Mouse (Mus musculus): ENCODE results near the gene Ofcc1. TPM values are rescaled to one million over a fixed set of nuclear protein-coding genes. Genes with fewer than 3 reads are reported as not detected.

The Ofcc1 gene
- not detected in 2 replicates for polyA plus RNA-seq (2016; fragmentation: Nextera tagmentation; extraction: Ambion mirVana)

DNA sequence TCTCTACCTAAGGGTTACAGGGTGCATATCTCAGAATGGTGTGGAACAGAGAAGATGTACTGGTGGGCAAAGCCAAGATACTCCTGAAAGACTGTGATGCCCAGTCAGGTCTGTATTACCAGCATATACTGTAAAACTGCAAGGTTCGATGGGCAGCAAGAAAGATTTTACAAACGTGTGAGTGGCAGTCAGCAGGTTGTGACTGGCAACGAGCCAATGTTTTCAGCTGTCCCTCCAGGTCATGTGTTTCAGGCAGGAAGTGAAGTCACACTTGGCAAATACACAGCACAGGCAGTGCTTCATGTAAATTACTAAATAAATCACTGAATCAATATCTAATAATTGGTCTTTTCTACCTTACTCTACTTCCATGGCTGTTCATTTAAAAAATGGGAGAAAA lies at the start of gene Ofcc1:
TSS of gene Ofcc1 (minus strand) at position 163 of the 400 bp plus-strand sequence.
- H3K36me3 ChIP-seq = no peaks in the 10 kb centered on the region

DNA sequence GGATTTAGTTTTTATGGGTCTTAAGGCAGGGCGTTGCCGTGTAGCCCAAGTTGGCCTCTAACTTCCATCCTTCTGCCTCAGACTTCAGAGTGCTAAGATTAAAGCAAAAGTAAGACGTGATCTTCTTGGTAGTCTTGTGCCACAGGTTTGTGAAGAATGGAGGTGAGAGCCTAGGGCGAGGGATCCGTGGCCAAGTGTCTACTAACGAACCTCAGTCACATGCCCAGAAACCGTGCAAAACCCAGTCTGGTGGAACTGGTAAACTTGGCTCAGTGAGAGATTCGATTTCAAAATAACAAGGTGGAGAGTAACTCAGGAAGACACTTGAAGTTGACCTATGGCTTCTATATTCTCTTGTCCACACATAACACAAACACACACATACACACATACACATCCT lies 28.9 kb upstream of the Ofcc1 start:
- no peak overlapping the region for H3K27ac ChIP-seq
- whole genome bisulfite sequencing = 94% methylated on average over 8 of the region's 8 CpGs
- no peak overlapping the region for H3K4me2 ChIP-seq (replicated peaks)
- no peak for ATAC-seq (ENCODE audit: insufficient number of reproducible peaks, insufficient read depth, low FRiP score, low TSS enrichment)
- H3K36me3 ChIP-seq = no peaks in the 10 kb centered on the region
- no peaks in the 10 kb centered on the region for H3K27me3 ChIP-seq
- no peaks in the 10 kb centered on the region for H3K4me1 ChIP-seq
- H3K4me3 ChIP-seq = no peak overlapping the region
- H3K9ac ChIP-seq = no peak overlapping the region
- H3K9me3 ChIP-seq = no peaks in the 10 kb centered on the region

More for the DNA sequence above, at the start of gene Ofcc1:
- no peak within 1 kb of the TSS for H3K4me3 ChIP-seq
- no peak for ATAC-seq (ENCODE audit: insufficient number of reproducible peaks, insufficient read depth, low FRiP score, low TSS enrichment)
- H3K9ac ChIP-seq = no peak within 1 kb of the TSS
- 62% methylated on average over 3 of the region's 3 CpGs for WGBS
- no peak within 1 kb of the TSS for H3K27ac ChIP-seq
- H3K4me1 ChIP-seq = peaks cover 5% of the 10 kb centered on the region; the same call in 1 of the 2 replicates
- no peaks in the 10 kb centered on the region for H3K9me3 ChIP-seq
- H3K27me3 ChIP-seq = no peaks in the 10 kb centered on the region
- no peak within 1 kb of the TSS for H3K4me2 ChIP-seq (replicated peaks)

DNA sequence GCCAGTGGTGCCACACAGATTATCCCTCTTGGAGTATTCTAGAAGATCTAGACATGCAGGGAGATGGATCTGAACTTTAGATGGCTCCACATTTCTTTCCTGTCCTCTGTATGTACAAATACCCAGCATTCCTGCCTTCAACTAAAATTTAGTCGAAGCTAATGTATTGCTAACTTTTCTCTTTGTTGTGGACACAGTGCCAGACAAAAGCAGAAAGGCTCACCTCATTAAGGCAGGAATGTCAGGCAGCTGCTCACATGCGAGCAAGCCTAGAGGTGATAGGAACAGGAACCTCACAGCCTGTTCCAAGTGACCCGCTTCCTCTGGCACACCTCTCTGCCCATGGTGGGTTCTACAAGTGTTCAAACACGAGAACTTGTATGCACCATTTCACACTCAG lies 26.2 kb upstream of the Ofcc1 start:
- no peaks in the 10 kb centered on the region for H3K27me3 ChIP-seq
- H3K4me1 ChIP-seq = 0 out of 2 replicates have a peak, but pooled peaks cover 6% of the 10 kb centered on the region
- no peaks in the 10 kb centered on the region for H3K36me3 ChIP-seq
- no peaks in the 10 kb centered on the region for H3K9me3 ChIP-seq
- no peak overlapping the region for H3K27ac ChIP-seq
- no peak overlapping the region for H3K4me2 ChIP-seq (replicated peaks)
- H3K4me3 ChIP-seq = no peak overlapping the region
- WGBS = 60% methylated on average over 4 of the region's 4 CpGs
- ATAC-seq (ENCODE audit: insufficient number of reproducible peaks, insufficient read depth, low FRiP score, low TSS enrichment) = no peak
- no peak overlapping the region for H3K9ac ChIP-seq

DNA sequence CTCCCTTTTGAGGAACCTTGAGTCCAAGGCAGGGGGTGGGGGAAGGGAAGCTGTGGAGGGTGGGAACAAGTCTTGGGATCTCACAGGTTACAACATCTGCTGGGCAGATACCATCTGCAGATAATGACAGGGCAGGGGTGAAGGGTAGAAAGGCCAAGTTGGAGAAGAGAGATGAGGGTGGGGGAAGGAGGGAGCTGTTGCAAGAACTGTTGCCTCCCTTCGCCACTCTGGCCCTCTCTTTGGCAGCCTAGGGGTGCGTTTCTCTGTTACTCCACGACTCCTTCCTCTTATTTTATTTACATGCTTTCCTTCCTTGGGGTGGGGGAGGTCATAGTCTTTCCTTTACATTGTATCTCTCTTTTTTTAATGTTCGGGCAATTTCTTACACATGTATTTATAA lies 23.7 kb upstream of the Ofcc1 start:
- WGBS = 48% methylated on average over 4 of the region's 4 CpGs
- H3K9ac ChIP-seq = no peak overlapping the region
- no peaks in the 10 kb centered on the region for H3K27me3 ChIP-seq
- ATAC-seq (ENCODE audit: insufficient number of reproducible peaks, insufficient read depth, low FRiP score, low TSS enrichment) = no peak
- H3K4me1 ChIP-seq = 0 out of 2 replicates have a peak, but pooled peaks cover 6% of the 10 kb centered on the region
- H3K4me3 ChIP-seq = no peak overlapping the region
- no peaks in the 10 kb centered on the region for H3K9me3 ChIP-seq
- no peak overlapping the region for H3K4me2 ChIP-seq (replicated peaks)
- no peaks in the 10 kb centered on the region for H3K36me3 ChIP-seq
- H3K27ac ChIP-seq = no peak overlapping the region

- WGBS = 65% methylated on average over 5 of the region's 5 CpGs
- H3K36me3 ChIP-seq = no peaks in the 10 kb centered on the region
- no peak for ATAC-seq (ENCODE audit: insufficient number of reproducible peaks, insufficient read depth, low FRiP score, low TSS enrichment)
- no peak overlapping the region for H3K4me2 ChIP-seq (replicated peaks)
- H3K9ac ChIP-seq = no peak overlapping the region
- no peak overlapping the region for H3K4me3 ChIP-seq
- no peaks in the 10 kb centered on the region for H3K4me1 ChIP-seq
- H3K9me3 ChIP-seq = no peaks in the 10 kb centered on the region
- H3K27ac ChIP-seq = no peak overlapping the region
- H3K27me3 ChIP-seq = no peaks in the 10 kb centered on the region
These were observed 15.5 kb upstream of the Ofcc1 start for GRCm38 (mm10) chr13:40376773-40377172.

DNA sequence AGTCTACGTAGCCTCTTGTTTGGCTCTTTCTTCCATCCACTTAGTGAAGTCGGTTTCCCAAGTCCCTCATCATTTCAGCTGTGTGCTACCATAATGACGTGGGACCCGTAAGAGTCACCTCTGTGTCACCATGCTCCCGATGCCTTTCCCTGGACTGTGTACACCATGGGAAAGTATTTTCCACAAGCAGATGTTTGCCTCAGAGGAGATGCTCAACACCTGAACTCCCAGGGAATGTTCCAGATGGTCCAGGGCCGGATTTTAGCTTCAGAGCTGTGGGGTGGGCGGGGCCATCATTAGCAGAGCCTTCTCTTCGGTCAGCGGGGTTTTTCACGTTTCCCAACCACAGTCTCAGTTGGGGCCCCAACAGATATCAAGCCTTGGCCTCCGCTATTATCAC lies 5.5 kb upstream of the Ofcc1 start:
- no peaks in the 10 kb centered on the region for H3K36me3 ChIP-seq
- H3K4me3 ChIP-seq = no peak overlapping the region
- no peak overlapping the region for H3K27ac ChIP-seq
- no peak for ATAC-seq (ENCODE audit: insufficient number of reproducible peaks, insufficient read depth, low FRiP score, low TSS enrichment)
- no peak overlapping the region for H3K9ac ChIP-seq
- H3K4me1 ChIP-seq = no peaks in the 10 kb centered on the region
- no peak overlapping the region for H3K4me2 ChIP-seq (replicated peaks)
- H3K9me3 ChIP-seq = no peaks in the 10 kb centered on the region
- 86% methylated on average over 11 of the region's 11 CpGs for WGBS
- H3K27me3 ChIP-seq = no peaks in the 10 kb centered on the region

GRCm38 (mm10) chr13:40364855-40365254 lies 3.6 kb upstream of the Ofcc1 start:
- no peak for ATAC-seq (ENCODE audit: insufficient number of reproducible peaks, insufficient read depth, low FRiP score, low TSS enrichment)
- Histone ChIP-seq H3K27me3 (no peaks in the 10 kb centered on the region), H3K9ac (no peak overlapping the region), H3K27ac (no peak overlapping the region), H3K4me2 (replicated peaks) (no peak overlapping the region), H3K4me1 (peaks cover 5% of the 10 kb centered on the region; the same call in 1 of the 2 replicates), H3K36me3 (no peaks in the 10 kb centered on the region), H3K9me3 (no peaks in the 10 kb centered on the region), H3K4me3 (no peak overlapping the region)
- WGBS = 48% methylated on average over 4 of the region's 4 CpGs

DNA sequence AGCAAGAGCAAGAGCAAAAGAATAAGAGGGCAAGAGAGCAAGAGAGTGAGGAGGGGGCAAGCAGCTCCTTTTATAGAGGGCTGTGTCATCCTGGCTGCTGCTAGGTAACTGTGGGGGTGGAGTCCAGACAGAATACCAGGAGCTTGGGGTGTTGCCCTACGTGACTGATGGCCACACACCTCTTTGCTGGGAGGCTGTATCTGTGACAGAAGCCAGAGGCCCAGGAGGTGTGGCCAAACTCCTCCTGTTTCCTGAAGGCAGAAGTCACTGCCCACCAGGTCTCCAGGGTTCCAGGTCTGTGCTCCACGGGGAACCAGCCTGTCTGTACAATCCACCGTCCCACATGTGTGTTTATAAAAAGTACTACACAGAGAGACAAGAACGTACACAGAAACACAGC lies 558 bp downstream of the Ofcc1 start:
- no peak overlapping the region for H3K4me2 ChIP-seq (replicated peaks)
- WGBS = 44% methylated on average over 4 of the region's 4 CpGs
- no peaks in the 10 kb centered on the region for H3K36me3 ChIP-seq
- peaks cover 5% of the 10 kb centered on the region; the same call in 1 of the 2 replicates for H3K4me1 ChIP-seq
- H3K9me3 ChIP-seq = no peaks in the 10 kb centered on the region
- no peak overlapping the region for H3K9ac ChIP-seq
- no peak overlapping the region for H3K27ac ChIP-seq
- ATAC-seq (ENCODE audit: insufficient number of reproducible peaks, insufficient read depth, low FRiP score, low TSS enrichment) = no peak
- H3K4me3 ChIP-seq = no peak overlapping the region
- no peaks in the 10 kb centered on the region for H3K27me3 ChIP-seq

DNA sequence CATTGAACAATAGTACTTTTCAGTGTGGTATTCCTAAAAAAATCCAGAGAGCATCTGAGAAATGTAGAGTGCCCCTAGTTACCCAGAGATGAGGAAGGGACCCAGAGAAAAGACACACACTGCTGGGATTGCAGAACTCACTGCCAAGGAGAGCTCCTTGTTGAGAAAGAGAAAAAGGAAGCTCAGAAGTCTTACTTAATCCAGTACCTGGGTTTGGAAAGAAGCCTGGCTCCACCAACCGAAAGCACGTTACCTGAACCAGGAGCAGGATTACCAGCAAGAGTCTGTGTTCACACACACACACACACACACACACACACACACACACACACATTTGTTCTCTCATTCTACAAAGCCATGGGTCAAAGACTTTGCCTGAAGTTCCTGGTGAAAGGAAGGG lies 14.2 kb downstream of the Ofcc1 start:
- Histone ChIP-seq H3K4me2 (replicated peaks) (no peak overlapping the region), H3K36me3 (no peaks in the 10 kb centered on the region), H3K4me3 (no peak overlapping the region), H3K27me3 (no peaks in the 10 kb centered on the region), H3K9me3 (no peaks in the 10 kb centered on the region), H3K4me1 (no peaks in the 10 kb centered on the region), H3K9ac (no peak overlapping the region), H3K27ac (no peak overlapping the region)
- WGBS = 89% methylated on average over 2 of the region's 2 CpGs
- ATAC-seq (ENCODE audit: insufficient number of reproducible peaks, insufficient read depth, low FRiP score, low TSS enrichment) = no peak

DNA sequence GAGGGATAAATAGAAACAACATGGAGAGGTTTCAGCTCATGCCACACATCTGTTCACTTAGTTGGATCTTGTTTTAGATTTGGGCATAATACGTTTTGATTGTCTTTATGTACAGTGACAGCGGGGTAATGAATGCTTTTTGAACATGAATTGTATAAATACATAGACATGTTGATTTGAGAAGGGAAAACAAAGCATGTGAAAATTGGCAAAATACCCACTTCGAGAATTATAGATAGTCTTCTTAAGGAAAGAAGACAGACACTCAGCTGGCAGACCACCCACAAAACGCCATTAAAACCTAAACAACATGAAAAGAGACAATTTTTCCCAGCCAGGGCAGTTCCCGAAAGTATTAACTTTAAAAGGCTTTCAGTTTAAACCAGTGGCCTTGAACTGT lies 37.9 kb downstream of the Ofcc1 start:
- H3K27ac ChIP-seq = no peak overlapping the region
- H3K9ac ChIP-seq = no peak overlapping the region
- no peaks in the 10 kb centered on the region for H3K27me3 ChIP-seq
- no peaks in the 10 kb centered on the region for H3K4me1 ChIP-seq
- no peak overlapping the region for H3K4me3 ChIP-seq
- H3K36me3 ChIP-seq = no peaks in the 10 kb centered on the region
- no peak for ATAC-seq (ENCODE audit: insufficient number of reproducible peaks, insufficient read depth, low FRiP score, low TSS enrichment)
- H3K4me2 ChIP-seq (replicated peaks) = no peak overlapping the region
- 57% methylated on average over 5 of the region's 5 CpGs for WGBS
- no peaks in the 10 kb centered on the region for H3K9me3 ChIP-seq

- WGBS = 80% methylated on average over 6 of the region's 6 CpGs
- H3K36me3 ChIP-seq = no peaks in the 10 kb centered on the region
- no peak overlapping the region for H3K4me2 ChIP-seq (replicated peaks)
- ATAC-seq (ENCODE audit: insufficient number of reproducible peaks, insufficient read depth, low FRiP score, low TSS enrichment) = no peak
- H3K27ac ChIP-seq = no peak overlapping the region
- no peak overlapping the region for H3K4me3 ChIP-seq
- H3K9me3 ChIP-seq = no peaks in the 10 kb centered on the region
- H3K27me3 ChIP-seq = no peaks in the 10 kb centered on the region
- no peak overlapping the region for H3K9ac ChIP-seq
- no peaks in the 10 kb centered on the region for H3K4me1 ChIP-seq
These were observed 40.3 kb downstream of the Ofcc1 start for GRCm38 (mm10) chr13:40320814-40321525.

DNA sequence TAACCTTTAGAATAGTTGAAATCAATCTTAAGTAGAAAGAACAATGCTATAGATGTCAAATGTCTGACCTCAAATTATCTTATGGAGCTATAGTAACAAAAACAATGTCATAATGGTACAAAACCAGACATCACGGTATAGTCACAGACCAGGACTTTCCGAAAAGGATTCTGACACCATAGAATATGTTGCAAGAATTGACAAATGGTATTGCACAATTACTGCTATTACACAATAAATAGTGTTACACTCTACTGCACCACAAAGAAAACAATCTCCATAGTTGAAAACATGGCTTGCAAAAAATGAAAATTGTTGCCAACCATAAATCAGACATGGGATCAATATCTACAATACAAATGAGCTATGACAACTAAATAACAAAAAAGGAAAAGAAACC lies 43.5 kb downstream of the Ofcc1 start:
- H3K4me3 ChIP-seq = no peak overlapping the region
- no peaks in the 10 kb centered on the region for H3K9me3 ChIP-seq
- H3K27me3 ChIP-seq = no peaks in the 10 kb centered on the region
- no peak for ATAC-seq (ENCODE audit: insufficient number of reproducible peaks, insufficient read depth, low FRiP score, low TSS enrichment)
- WGBS = 88% methylated on average over 2 of the region's 2 CpGs
- no peaks in the 10 kb centered on the region for H3K36me3 ChIP-seq
- H3K4me2 ChIP-seq (replicated peaks) = no peak overlapping the region
- no peak overlapping the region for H3K9ac ChIP-seq
- no peak overlapping the region for H3K27ac ChIP-seq
- no peaks in the 10 kb centered on the region for H3K4me1 ChIP-seq

Measured in embryonic facial prominence, embryonic 12.5 days (tissue).